ENCODE assay signal across 8 mouse cellular contexts in the genomic region with DNA sequence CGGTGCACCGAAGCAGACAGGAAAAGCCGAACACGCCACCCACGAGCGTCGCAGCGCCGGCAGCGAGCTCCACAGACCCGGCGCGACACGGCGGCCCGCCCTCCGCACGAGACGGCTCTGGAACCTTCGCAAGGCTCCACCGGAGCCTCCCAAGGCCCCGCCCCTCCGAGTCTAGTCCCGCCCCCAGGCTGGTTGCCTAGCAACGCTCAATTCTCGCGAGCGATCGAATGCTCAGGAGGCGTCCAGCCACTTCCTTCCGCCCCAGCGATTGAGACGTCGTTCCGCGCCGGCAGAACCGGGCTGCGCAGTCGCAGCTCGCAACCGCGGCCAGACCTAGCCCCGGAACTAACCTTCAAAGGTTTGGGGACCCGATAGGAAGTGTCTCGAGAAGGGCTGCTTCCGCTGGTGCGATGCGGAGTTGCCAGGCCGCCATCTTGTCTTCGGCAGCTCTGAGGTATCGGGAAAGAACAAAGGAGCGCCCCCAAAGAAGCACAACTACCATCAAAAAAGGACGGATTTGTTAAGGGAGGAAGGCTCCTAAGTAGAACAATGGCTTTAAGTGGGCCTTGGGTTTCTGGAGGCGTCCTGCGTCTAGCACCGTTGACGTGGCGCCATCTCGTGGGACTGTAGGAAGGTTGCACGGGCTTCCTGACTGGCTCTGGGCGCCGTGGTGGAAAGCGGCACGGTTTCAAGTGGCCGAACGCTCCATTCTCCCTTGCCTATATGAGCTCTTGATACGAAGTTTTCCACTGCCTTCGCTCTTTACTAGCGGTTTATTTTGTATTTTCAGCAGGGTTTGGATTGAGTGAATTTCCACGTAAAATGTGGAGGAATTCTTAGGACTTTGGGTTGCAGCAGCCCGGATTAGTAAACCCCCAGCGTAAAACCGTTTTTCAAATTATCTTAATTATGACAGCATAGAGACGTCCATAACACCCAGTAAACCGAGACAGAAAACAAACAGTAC. TPM values are rescaled to one million over a fixed set of nuclear protein-coding genes. Genes with fewer than 3 reads are reported as not detected.
A peak's percentile ranks its signal among the peaks of the same experiment; 100 is the strongest.
DNase-seq lines count a peak whose midpoint lies in the region; ATAC-seq lines count a peak whose summit lies in the region.

A gene (minus strand): TSS at position 173 of the 967 bp plus-strand sequence.

- H3K36me3 ChIP-seq in hindbrain, embryonic 14.5 days (replicated peaks; ENCODE audit: control insufficient read depth, insufficient read depth), result peaks cover under 1% of the 10 kb centered on the region; the same call in 1 of the 2 replicates

- H3K4me1 ChIP-seq in hindbrain, embryonic 14.5 days (replicated peaks; ENCODE audit: control insufficient read depth, insufficient read depth, low read length), result peaks cover 27% of the 10 kb centered on the region

- H3K9me3 ChIP-seq in hindbrain, embryonic 14.5 days (ENCODE audit: control insufficient read depth, low read length), result no peaks in the 10 kb centered on the region

- DNase-seq in R1 (ENCODE audit: low read depth, low spot score), result peak; percentile 98
- peak; percentile 100 for DNase-seq in cerebellum, postnatal 25 days
- DNase-seq in frontal cortex, postnatal 25 days (ENCODE audit: low spot score in 2 of 2), result peak; percentile 99
- DNase-seq in hindbrain, embryonic 14.5 days (ENCODE audit: low spot score), result peak; percentile 100
- DNase-seq in layer of hippocampus, postnatal 36 days, result peak; percentile 100
- peak; percentile 99 for DNase-seq in lung, postnatal 36 days
- peak; percentile 99 for DNase-seq in retina, postnatal 1 day
- DNase-seq in urinary bladder, adult 18-20 months (ENCODE audit: low spot score in 2 of 2), result peak; percentile 100

- ATAC-seq in hindbrain, embryonic 14.5 days (ENCODE audit: low FRiP score), result peak; percentile 98

- under 1% methylated on average over 72 of the region's 76 CpGs for WGBS in hindbrain, embryonic 14.5 days

- peak within 1 kb of the TSS; percentile 98 for H3K27ac ChIP-seq in hindbrain, embryonic 14.5 days

- H3K4me3 ChIP-seq in hindbrain, embryonic 14.5 days (replicated peaks; ENCODE audit: low read length), result peak within 1 kb of the TSS; percentile 70

- H3K4me2 ChIP-seq in hindbrain, embryonic 14.5 days (replicated peaks), result peak within 1 kb of the TSS; percentile 69

- no peaks in the 10 kb centered on the region for H3K27me3 ChIP-seq in hindbrain, embryonic 14.5 days (ENCODE audit: control insufficient read depth, insufficient read depth, low read length)

- peak within 1 kb of the TSS; percentile 78 for H3K9ac ChIP-seq in hindbrain, embryonic 14.5 days

RNA-seq across cellular contexts. Expression of the gene that starts here (rescaled TPM):
- polyA plus RNA-seq in hindbrain, embryonic 14.5 days (2014; fragmentation: Nextera tagmentation; extraction: Ambion mirVana), result 279 and 292 TPM in 2 replicates
- total RNA-seq in layer of hippocampus, postnatal 36 days (2021), result 10 to 100 TPM; 95.8 to 98.7 TPM

Comparison
In these comparisons a context has a peak if more than half of its experiments do, and no peak if none do; other contexts are left out.
1. Peak in every context shown above with its lines: DNase-seq, ATAC-seq, H3K4me3 ChIP-seq and H3K27ac ChIP-seq.